Mouse (Mus musculus) gastrocnemius, adult 2 months (tissue): ENCODE measurements around the gene Eif2b3. TPM values are rescaled to one million over a fixed set of nuclear protein-coding genes. Genes with fewer than 3 reads are reported as not detected.

Experiments used
- DNase-seq: peaks from one replicate; pipeline ENCODE4 v3.0.0; 2022
- H3K27ac ChIP-seq: fragments of 200-600 bp; 2 replicates; pipeline ENCODE4 v1.8.1; 2022; ENCODE audit warnings: mild to moderate bottlenecking
- H3K4me3 ChIP-seq: fragments of 200-600 bp; 2 replicates; pipeline ENCODE4 v1.8.1; 2022; ENCODE audit warnings: mild to moderate bottlenecking, moderate library complexity
- CTCF ChIP-seq: fragments of 200-600 bp; IDR thresholded peaks from 2 replicates; pipeline ENCODE4 v1.8.1; 2022; ENCODE audit warnings: antibody characterized with exemption, mild to moderate bottlenecking, moderate library complexity
- intact Hi-C: fragments of 180-260 bp; cut with DNase I; formaldehyde crosslinking; loops from one replicate; pipeline ENCODE4 v1.15.1; 2025
- total RNA-seq, 2 experiments: library from RNA; stranded (reverse); gene quantifications; 2 replicates each; pipeline ENCODE4 v1.2.3; 2021

The Eif2b3 gene
- total RNA-seq, 2 experiments from 2014 or later, result 22.2 to 23.2 TPM

DNA sequence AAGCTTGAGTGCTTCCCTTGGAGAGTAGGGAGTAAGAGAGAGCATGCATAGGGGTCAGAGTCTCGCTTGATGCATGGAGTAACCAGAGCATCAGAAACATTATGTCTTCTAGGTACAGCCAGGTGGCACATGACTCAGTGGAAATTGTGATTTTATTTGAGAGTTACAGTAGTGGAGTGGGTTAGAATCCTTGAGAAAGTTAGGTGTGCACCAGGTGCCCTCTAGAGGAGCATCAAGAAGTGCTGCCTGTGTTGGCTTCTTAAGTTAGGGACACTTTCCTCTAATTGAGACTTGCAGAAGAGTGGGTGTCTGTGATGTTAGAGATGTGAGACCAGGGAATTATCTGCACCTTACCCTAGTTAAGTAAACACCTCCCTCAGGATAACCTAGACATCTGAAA lies 11.9 kb downstream of the Eif2b3 start:
- no peak for DNase-seq
- intact Hi-C loops, result no loop called here
- peak; percentile 25 for TF ChIP-seq CTCF
- Histone ChIP-seq H3K27ac (no peak overlapping the region), H3K4me3 (no peak overlapping the region)

DNA sequence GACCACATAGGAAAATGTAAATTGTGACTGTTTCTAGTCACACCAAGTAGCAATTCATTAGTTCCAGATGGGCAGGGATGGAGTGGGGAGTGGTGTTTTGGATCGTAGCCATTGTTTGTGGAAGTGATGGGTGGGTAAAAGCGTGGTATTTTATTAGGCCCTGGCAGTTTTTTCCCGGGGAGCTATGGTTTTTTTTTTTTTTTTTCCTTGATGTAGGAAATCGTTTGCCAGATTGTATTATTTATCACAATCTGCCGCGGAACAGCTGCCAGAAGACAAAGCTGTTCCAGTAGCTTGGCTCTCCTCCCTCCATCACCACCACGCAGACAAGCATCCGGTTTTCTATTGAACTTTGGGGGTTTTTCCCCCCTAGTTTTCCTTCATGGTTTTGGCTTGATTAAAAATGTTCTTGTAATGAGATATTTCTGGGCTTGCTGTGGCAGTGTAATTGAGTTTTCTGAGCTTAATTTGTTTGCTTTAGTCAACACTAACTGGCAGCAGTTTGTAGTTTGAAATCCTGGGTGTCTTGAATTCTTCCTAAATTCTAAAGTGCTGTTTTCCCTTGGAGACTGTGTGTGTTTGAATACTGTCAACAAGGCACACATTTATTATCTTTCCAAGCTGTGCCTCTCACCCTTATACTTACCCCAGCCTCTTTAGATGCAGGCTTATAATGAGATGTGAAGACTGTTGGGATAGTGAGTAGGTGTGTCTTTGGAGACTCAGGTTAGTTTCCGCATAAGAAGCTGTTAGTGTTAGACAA lies 20.9 kb downstream of the Eif2b3 start:
- peak; percentile 53 for DNase-seq
- TF ChIP-seq CTCF, result no peak
- intact Hi-C loops, result no loop called here
- no peak overlapping the region for H3K4me3 ChIP-seq
- H3K27ac ChIP-seq, result peak overlapping the region; percentile 77

DNA sequence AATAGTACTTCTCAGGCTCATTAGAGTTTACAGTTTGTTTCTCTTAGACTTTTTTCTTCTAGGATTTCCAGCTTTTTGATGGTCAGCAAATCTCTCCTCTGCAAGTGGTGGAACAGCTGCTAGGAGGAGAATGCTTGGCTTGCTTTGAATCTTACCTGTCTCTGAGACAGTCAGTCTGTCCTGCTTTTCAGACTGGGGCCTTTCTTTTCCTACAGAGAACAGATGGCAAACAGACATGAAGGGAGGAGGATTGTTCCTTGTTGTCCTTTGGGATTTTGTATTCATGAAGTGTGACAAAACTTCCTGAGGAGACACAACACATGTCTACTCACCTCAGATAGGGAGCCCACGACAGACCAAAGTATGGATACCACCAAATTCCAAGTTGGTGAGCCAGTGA lies 21.6 kb downstream of the Eif2b3 start:
- no peak for TF ChIP-seq CTCF
- no peak overlapping the region; the same call in 1 of the 2 replicates for H3K4me3 ChIP-seq
- intact Hi-C loops, result no loop called here
- DNase-seq, result no peak
- H3K27ac ChIP-seq, result peak overlapping the region; percentile 77

DNA sequence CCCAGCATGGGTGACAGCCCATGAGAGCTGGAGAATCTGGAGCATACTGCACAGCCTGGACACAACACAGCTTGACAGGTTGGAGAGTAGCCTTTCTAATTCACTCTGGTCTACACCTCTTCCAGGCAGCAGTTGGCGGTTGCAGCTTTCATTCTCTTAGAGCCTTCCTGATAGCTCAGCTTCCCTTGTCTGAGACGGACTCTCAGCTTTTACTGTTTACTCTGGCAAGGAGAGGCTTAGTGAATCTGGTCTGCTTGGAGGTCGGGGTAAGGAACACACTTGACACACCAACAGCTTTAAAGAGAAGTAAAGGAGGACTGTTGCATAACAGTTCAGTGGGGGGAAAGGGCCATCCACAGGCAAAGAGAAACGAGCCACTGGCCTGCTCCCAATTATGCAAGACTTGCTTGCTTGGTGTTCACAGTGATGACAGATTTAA lies 22.1 kb downstream of the Eif2b3 start:
- peak overlapping the region; percentile 77 for H3K27ac ChIP-seq
- TF ChIP-seq CTCF, result no peak
- intact Hi-C loops, result no loop called here
- peak; percentile 76 for DNase-seq
- H3K4me3 ChIP-seq, result peak overlapping the region; percentile 14; the same call in 1 of the 2 replicates

DNA sequence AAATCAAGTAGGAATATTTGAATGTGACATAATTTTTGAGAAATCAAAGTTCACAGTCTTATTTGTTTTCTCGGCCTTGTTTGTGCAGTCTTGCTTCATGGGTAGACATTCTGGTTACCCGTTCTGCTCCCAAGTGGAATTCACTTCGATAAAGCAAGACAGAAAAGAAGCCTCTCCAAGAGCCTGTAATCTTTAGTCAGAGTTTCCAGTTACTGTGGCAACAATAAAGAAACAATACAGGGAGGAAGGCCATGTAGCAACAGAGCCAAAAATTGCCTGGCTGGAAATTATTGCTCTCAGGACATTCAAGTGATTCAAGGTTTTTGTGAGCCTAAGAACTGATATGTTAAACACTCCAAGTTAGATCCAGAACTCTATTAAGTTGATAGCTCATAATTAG lies 29.6 kb downstream of the Eif2b3 start:
- H3K27ac ChIP-seq, result peak overlapping the region; percentile 73
- DNase-seq, result peak; percentile 31
- no peak for TF ChIP-seq CTCF
- no peak overlapping the region for H3K4me3 ChIP-seq
- intact Hi-C loops, result no loop called here

DNA sequence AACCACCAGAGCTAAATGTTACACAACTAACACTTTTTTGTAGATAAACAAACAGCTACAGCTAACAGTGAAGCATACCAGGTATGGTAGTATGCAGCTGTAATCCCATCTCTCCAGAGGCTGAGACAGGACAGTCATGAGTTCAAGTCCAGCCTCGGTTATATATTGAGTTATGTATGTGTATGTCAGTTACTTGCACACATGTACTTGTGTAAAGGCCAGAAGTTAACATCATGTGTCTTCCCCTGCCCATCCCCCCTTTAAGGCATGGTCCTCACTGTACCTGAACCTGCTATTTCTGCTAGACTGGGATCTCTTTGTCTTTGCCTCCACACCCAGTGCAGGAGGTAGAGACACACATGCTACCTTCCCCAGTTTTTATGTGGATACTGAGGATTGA lies 30.3 kb downstream of the Eif2b3 start:
- intact Hi-C loops, result no loop called here
- TF ChIP-seq CTCF, result no peak
- peak overlapping the region; percentile 73; the same call in 1 of the 2 replicates for H3K27ac ChIP-seq
- H3K4me3 ChIP-seq, result no peak overlapping the region
- DNase-seq, result no peak

DNA sequence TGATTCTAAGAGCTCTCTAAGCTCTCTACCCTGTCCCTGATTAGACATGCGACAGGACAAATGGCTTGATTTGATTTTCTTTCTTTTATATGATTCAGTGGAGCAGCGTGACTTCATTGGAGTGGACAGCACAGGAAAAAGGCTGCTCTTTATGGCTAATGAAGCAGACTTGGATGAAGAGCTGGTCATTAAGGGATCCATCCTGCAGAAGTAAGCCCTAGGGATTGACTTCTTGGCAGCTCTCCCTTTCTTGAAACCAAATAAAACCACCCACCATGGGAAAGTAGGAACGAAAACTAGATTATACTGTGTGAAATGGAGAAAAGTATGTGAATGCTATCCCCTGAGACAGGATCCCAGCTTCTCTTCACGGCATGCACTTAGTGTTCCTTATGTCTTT lies 33.4 kb downstream of the Eif2b3 start:
- intact Hi-C loops, result no loop called here
- peak; percentile 29 for DNase-seq
- Histone ChIP-seq H3K4me3 (no peak overlapping the region), H3K27ac (peak overlapping the region; percentile 46; the same call in 1 of the 2 replicates)
- no peak for TF ChIP-seq CTCF

DNA sequence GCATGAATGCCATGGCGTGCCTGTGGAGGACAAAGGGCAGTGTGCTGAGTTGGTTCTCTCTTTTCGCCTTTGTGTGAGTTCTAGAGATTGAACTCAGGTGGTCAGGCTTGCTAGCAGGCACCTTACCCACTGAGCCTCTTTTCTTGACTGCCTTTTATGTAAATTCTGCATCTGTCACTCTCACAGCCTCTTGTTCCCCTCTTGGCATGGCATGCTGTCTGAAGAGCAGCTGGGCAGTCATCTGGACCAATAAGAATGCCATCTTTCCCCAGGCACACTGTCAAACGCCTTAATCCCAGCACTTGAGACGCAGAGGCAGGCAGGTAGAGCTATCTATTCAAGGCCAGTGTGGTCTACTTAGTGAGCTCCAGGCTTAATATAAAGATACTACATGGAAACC lies 34.8 kb downstream of the Eif2b3 start:
- no peak overlapping the region for H3K4me3 ChIP-seq
- intact Hi-C loops, result no loop called here
- TF ChIP-seq CTCF, result no peak
- no peak for DNase-seq
- peak overlapping the region; percentile 43; the same call in 1 of the 2 replicates for H3K27ac ChIP-seq

DNA sequence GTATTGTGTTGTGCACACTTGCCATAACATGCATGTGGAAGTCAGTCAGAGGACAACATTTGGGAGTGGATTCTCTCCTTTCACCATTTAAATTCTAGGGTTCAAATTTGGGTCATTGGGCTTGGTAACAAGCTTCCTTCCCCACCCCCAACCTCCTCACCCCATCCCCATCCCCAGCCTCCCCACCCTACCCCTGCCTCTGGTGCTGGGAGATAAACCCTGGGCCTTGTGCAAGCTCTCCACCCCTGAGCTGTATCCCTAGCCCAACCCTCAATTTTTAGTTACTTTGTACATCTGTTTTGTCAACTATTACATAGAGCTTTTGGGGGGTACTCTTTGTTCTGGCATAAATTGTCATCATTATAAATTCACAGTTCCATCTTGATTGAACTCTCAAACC lies 36.9 kb downstream of the Eif2b3 start:
- no peak overlapping the region for H3K4me3 ChIP-seq
- no peak for TF ChIP-seq CTCF
- no peak overlapping the region for H3K27ac ChIP-seq
- intact Hi-C loops, result no loop called here
- no peak for DNase-seq

DNA sequence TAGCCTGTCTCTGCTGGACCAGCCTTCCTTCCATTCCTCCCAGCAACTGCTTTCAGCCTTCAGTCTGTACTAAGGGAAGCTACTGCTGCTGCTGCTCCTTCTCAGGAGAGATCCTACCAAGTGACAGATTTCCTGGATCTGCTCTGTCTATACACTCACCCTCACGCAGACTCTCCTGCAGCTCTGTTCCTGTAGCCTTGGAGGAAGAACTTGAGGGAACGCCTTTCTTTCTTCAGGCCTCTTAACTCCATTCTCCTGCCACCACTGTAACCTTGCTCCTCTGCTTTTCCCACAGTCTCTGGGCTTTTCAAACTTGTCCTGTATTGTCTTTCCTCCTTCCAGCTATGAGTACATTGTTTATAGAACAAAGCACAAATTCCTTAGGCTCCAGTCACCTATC lies 37.3 kb downstream of the Eif2b3 start:
- H3K27ac ChIP-seq, result no peak overlapping the region

DNA sequence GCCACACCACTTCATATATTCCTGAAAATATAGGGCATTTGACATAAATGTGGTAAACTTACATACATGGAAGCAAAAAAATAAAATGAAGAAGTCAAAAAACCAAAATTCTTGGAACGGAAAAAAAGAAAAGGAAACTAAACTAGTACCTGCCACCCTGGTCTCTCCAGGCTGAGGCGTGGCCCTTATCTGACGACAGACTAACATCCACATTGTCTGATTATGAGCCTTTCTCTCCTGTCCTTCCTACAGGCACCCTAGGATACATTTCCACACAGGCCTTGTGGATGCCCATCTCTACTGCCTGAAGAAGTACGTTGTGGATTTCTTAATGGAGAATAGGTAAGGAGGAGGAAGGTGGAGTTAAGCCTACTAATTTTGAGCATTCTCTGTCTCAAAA lies 39.3 kb downstream of the Eif2b3 start:
- no peak overlapping the region for H3K27ac ChIP-seq
- no peak for DNase-seq
- intact Hi-C loops, result no loop called here
- TF ChIP-seq CTCF, result no peak
- no peak overlapping the region for H3K4me3 ChIP-seq

More for the DNA sequence above, 37.3 kb downstream of the Eif2b3 start:
- H3K4me3 ChIP-seq, result no peak overlapping the region
- DNase-seq, result no peak
- intact Hi-C loops, result no loop called here
- no peak for TF ChIP-seq CTCF

DNA sequence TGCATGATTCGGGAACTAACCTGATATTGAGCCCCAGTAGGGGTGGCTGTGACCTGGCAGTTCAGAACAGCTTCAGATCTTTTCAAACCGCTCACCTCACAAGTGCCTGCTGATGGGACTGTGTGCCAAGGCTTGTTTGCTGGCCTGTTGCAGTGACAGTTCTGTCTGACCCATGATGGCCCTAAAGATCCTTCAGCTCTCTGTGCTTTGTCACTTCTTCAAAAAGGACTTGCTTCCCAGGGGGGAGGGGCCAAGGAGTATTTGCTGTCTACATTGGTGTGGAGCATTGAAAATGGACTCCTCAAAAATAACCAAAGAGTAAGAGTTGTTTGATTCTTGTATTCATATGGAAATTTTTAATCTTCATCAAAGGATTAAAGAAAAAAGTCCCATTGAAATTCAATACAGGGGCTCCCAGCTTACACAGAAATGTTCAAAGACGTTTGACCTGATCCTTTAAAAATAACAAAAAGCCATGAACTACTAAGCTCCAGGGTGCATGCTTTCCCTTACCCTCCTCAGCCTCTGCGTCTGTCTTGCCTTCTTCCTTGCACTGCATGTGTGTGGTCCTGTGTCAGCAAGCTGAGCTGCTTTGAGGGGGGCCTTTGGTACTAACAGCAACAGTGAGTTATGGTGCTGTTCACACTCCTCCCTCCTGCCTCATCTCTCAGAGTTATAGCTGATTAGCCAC lies 43.6 kb downstream of the Eif2b3 start:
- peak overlapping the region; percentile 49; the same call in 1 of the 2 replicates for H3K27ac ChIP-seq
- peak; percentile 22 for DNase-seq
- H3K4me3 ChIP-seq, result no peak overlapping the region
- TF ChIP-seq CTCF, result no peak
- intact Hi-C loops, result no loop called here

DNA sequence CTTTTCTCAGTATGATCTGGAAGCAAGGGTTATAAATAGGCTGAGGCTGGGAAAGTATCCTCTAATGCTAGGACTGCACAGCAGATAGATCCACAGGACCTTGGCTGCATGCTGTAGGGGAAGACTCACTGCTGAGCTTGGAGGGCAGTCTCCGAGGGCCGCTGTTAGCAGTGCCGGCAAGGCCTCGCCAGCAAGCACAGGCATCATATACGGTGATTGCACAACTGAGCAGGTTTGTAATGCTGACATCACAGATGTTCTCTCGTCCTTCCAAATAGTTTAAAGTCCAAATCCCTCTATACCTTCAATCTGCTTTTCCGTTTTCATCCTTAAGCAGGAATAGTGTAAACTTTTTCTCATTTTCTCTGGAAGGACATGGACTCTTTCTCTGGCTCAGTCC lies 48.8 kb downstream of the Eif2b3 start:
- TF ChIP-seq CTCF, result no peak
- intact Hi-C loops, result no loop called here
- no peak for DNase-seq
- peak overlapping the region; percentile 51; the same call in 1 of the 2 replicates for H3K27ac ChIP-seq
- no peak overlapping the region for H3K4me3 ChIP-seq
